8 mouse cellular contexts compared by ENCODE assay signal in the genomic region with DNA sequence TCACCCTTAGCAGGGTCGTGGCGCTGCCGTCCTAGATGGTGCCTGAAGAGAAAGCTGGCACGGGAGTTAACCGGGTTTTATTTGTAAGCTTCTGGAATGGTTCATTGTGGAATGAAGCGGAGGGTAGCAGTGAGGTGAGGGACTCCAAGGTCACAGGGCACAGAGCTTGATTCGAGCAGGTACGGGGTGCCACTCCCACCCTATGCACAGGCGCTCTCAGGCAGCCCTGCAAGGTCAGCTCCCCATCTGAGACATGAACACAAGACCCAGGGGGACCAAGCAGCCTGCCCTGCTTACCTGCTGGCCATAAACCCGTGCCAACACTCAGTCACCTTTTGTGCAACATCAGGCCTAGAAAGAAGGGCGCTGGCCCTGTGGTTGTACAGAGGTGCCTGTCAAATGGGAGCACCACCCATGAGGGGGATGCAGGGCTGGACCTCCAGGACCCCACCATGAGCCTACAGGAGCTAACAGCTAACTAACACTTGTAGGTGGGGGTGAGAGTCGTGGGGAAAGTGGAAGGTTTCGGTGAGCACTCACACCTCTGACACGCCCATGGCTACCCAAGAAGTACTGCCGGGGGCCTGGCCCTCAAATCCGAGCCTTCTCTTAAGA. TPM values are rescaled to one million over a fixed set of nuclear protein-coding genes. Genes with fewer than 3 reads are reported as not detected.
A peak's percentile ranks its signal among the peaks of the same experiment; 100 is the strongest.
DNase-seq lines count a peak whose midpoint lies in the region; ATAC-seq and TF ChIP-seq lines count a peak whose summit lies in the region.

No protein-coding gene starts in this region.

- H3K9me3 ChIP-seq in neural tube, embryonic 11.5 days (ENCODE audit: control insufficient read depth, low read length): no peaks in the 10 kb centered on the region
- H3K9me3 ChIP-seq in forebrain, embryonic 15.5 days: no peaks in the 10 kb centered on the region
- no peaks in the 10 kb centered on the region for H3K9me3 ChIP-seq in hindbrain, embryonic 16.5 days (ENCODE audit: control insufficient read depth, low read length)
- H3K9me3 ChIP-seq in liver, embryonic 12.5 days (replicated peaks): no peaks in the 10 kb centered on the region

- H3K9ac ChIP-seq in neural tube, embryonic 11.5 days (ENCODE audit: low read length): peak overlapping the region; percentile 100
- H3K9ac ChIP-seq in forebrain, embryonic 15.5 days (replicated peaks): peak overlapping the region; percentile 100
- peak overlapping the region; percentile 98 for H3K9ac ChIP-seq in hindbrain, embryonic 16.5 days (ENCODE audit: low read depth, low read length)
- H3K9ac ChIP-seq in liver, embryonic 12.5 days: peak overlapping the region; percentile 100

- H3K4me1 ChIP-seq in neural tube, embryonic 11.5 days (ENCODE audit: control insufficient read depth, insufficient read depth, low read length): peaks cover 28% of the 10 kb centered on the region
- peaks cover 6% of the 10 kb centered on the region; the same call in 1 of the 2 replicates for H3K4me1 ChIP-seq in bone marrow, adult 2 months (ENCODE audit: control insufficient read depth, insufficient read depth, low read length)
- H3K4me1 ChIP-seq in forebrain, embryonic 15.5 days: peaks cover 50% of the 10 kb centered on the region
- H3K4me1 ChIP-seq in hindbrain, embryonic 16.5 days (ENCODE audit: control insufficient read depth, insufficient read depth, low read depth, low read length): peaks cover 32% of the 10 kb centered on the region
- peaks cover 75% of the 10 kb centered on the region for H3K4me1 ChIP-seq in liver, embryonic 12.5 days

- peak; percentile 17; the same call in 1 of the 2 replicates for ATAC-seq in neural tube, embryonic 11.5 days (ENCODE audit: insufficient read depth, low FRiP score, low TSS enrichment)
- ATAC-seq in forebrain, embryonic 15.5 days (replicated peaks): peak; percentile 9
- peak; percentile 1; the same call in 1 of the 2 replicates for ATAC-seq in hindbrain, embryonic 16.5 days
- no peak for ATAC-seq in liver, embryonic 12.5 days

- H3K27me3 ChIP-seq in neural tube, embryonic 11.5 days (ENCODE audit: control insufficient read depth, insufficient read depth, low read length): no peaks in the 10 kb centered on the region
- H3K27me3 ChIP-seq in forebrain, embryonic 15.5 days: no peaks in the 10 kb centered on the region
- no peaks in the 10 kb centered on the region for H3K27me3 ChIP-seq in hindbrain, embryonic 16.5 days (replicated peaks; ENCODE audit: control insufficient read depth, insufficient read depth, low read length)
- H3K27me3 ChIP-seq in liver, embryonic 12.5 days (replicated peaks): peaks cover 32% of the 10 kb centered on the region

- no peak for TF ChIP-seq CTCF in bone marrow, adult 2 months (IDR thresholded peaks at IDR 0.05; ENCODE audit: control insufficient read depth, insufficient read depth, low read length)

- H3K4me3 ChIP-seq in neural tube, embryonic 11.5 days (ENCODE audit: low read depth, low read length): peak overlapping the region; percentile 100
- peak overlapping the region; percentile 78 for H3K4me3 ChIP-seq in bone marrow, adult 2 months (replicated peaks; ENCODE audit: control insufficient read depth, low read depth, low read length)
- peak overlapping the region; percentile 100 for H3K4me3 ChIP-seq in forebrain, embryonic 15.5 days
- peak overlapping the region; percentile 85 for H3K4me3 ChIP-seq in hindbrain, embryonic 16.5 days (ENCODE audit: low read length)
- peak overlapping the region; percentile 99 for H3K4me3 ChIP-seq in liver, embryonic 12.5 days

- DNase-seq in neural tube, embryonic 11.5 days (ENCODE audit: low spot score): no peak
- DNase-seq in neural tube, embryonic 10.5 days (ENCODE audit: extremely low spot score, low spot score): no peak
- DNase-seq in spleen, postnatal 10 days (ENCODE audit: low spot score in 2 of 2): peak; percentile 54 to 71
- no peak for DNase-seq in right cerebral cortex, postnatal 25 days

- TF ChIP-seq POLR2A in bone marrow, adult 2 months (IDR thresholded peaks at IDR 0.05; ENCODE audit: borderline replicate concordance, control insufficient read depth, low read depth, low read length): peak; percentile 8; the same call in 1 of the 2 replicates

- peak overlapping the region; percentile 96 for H3K4me2 ChIP-seq in neural tube, embryonic 11.5 days (ENCODE audit: low read depth)
- H3K4me2 ChIP-seq in forebrain, embryonic 15.5 days (replicated peaks): peak overlapping the region; percentile 96
- H3K4me2 ChIP-seq in hindbrain, embryonic 16.5 days (ENCODE audit: low read length): peak overlapping the region; percentile 95
- peak overlapping the region; percentile 100 for H3K4me2 ChIP-seq in liver, embryonic 12.5 days

- peak overlapping the region; percentile 99 for H3K27ac ChIP-seq in neural tube, embryonic 11.5 days (ENCODE audit: low read depth, low read length)
- H3K27ac ChIP-seq in bone marrow, adult 2 months (ENCODE audit: control insufficient read depth, insufficient read depth, low read depth, low read length, poor library complexity): peak overlapping the region; percentile 98
- H3K27ac ChIP-seq in forebrain, embryonic 15.5 days (replicated peaks): peak overlapping the region; percentile 98
- peak overlapping the region; percentile 100 for H3K27ac ChIP-seq in hindbrain, embryonic 16.5 days (ENCODE audit: low read depth, low read length)
- peak overlapping the region; percentile 98 for H3K27ac ChIP-seq in liver, embryonic 12.5 days

- H3K36me3 ChIP-seq in neural tube, embryonic 11.5 days (ENCODE audit: control insufficient read depth, insufficient read depth, low read length): 0 out of 2 replicates have a peak, but pooled peaks cover 2% of the 10 kb centered on the region
- peaks cover 14% of the 10 kb centered on the region for H3K36me3 ChIP-seq in forebrain, embryonic 15.5 days
- H3K36me3 ChIP-seq in hindbrain, embryonic 16.5 days (ENCODE audit: control insufficient read depth, insufficient read depth, low read length): peaks cover 5% of the 10 kb centered on the region; the same call in 1 of the 2 replicates
- H3K36me3 ChIP-seq in liver, embryonic 12.5 days: peaks cover 16% of the 10 kb centered on the region

- 5% methylated on average over 16 of the region's 16 CpGs for WGBS in neural tube, embryonic 11.5 days
- WGBS in bone marrow, adult 2 months: 3% methylated on average over 16 of the region's 16 CpGs
- WGBS in forebrain, embryonic 15.5 days: 1% methylated on average over 16 of the region's 16 CpGs
- WGBS in hindbrain, embryonic 16.5 days: 4% methylated on average over 16 of the region's 16 CpGs
- 3% methylated on average over 16 of the region's 16 CpGs for WGBS in liver, embryonic 12.5 days (ENCODE audit: insufficient replicate concordance)

RNA-seq across cellular contexts. Expression of gene Actg1, which starts 1.1 kb away (rescaled TPM):
- 3,675 and 3,804 TPM in 2 replicates for polyA plus RNA-seq in neural tube, embryonic 11.5 days (2014; fragmentation: Nextera tagmentation; extraction: Ambion mirVana)
- polyA plus RNA-seq in bone marrow, adult 2 months (2011; ENCODE audit: insufficient read depth, insufficient read length, low replicate concordance, missing spikeins): 387 and 760 TPM in 2 replicates
- 3,835 and 3,917 TPM in 2 replicates for polyA plus RNA-seq in forebrain, embryonic 15.5 days (2015; fragmentation: Nextera tagmentation; extraction: Ambion mirVana)
- polyA plus RNA-seq in hindbrain, embryonic 16.5 days (2015; fragmentation: Nextera tagmentation; extraction: Ambion mirVana): 4,199 and 4,222 TPM in 2 replicates
- polyA plus RNA-seq in liver, embryonic 12.5 days (2016; fragmentation: Nextera tagmentation; extraction: Ambion mirVana): 952 and 1,008 TPM in 2 replicates

RNA-seq across cellular contexts. Expression of gene Fscn2, which starts 11.9 kb away (rescaled TPM):
- 0.42 and 0.81 TPM in 2 replicates for polyA plus RNA-seq in neural tube, embryonic 11.5 days (2014; fragmentation: Nextera tagmentation; extraction: Ambion mirVana)
- polyA plus RNA-seq in bone marrow, adult 2 months (2011; ENCODE audit: insufficient read depth, insufficient read length, low replicate concordance, missing spikeins): not detected in 2 replicates
- polyA plus RNA-seq in forebrain, embryonic 15.5 days (2015; fragmentation: Nextera tagmentation; extraction: Ambion mirVana): 0.97 and 1.3 TPM in 2 replicates
- 0.66 and 1.6 TPM in 2 replicates for polyA plus RNA-seq in hindbrain, embryonic 16.5 days (2015; fragmentation: Nextera tagmentation; extraction: Ambion mirVana)
- 0.16 and 0.18 TPM in 2 replicates for polyA plus RNA-seq in liver, embryonic 12.5 days (2016; fragmentation: Nextera tagmentation; extraction: Ambion mirVana)

RNA-seq across cellular contexts. Expression of gene Faap100, which starts 29.1 kb away (rescaled TPM):
- 34.5 and 39.5 TPM in 2 replicates for polyA plus RNA-seq in neural tube, embryonic 11.5 days (2014; fragmentation: Nextera tagmentation; extraction: Ambion mirVana)
- 3.1 and 10.9 TPM in 2 replicates for polyA plus RNA-seq in bone marrow, adult 2 months (2011; ENCODE audit: insufficient read depth, insufficient read length, low replicate concordance, missing spikeins)
- 72.1 and 74.1 TPM in 2 replicates for polyA plus RNA-seq in forebrain, embryonic 15.5 days (2015; fragmentation: Nextera tagmentation; extraction: Ambion mirVana)
- polyA plus RNA-seq in hindbrain, embryonic 16.5 days (2015; fragmentation: Nextera tagmentation; extraction: Ambion mirVana): 103 and 109 TPM in 2 replicates
- polyA plus RNA-seq in liver, embryonic 12.5 days (2016; fragmentation: Nextera tagmentation; extraction: Ambion mirVana): 12.8 and 13.1 TPM in 2 replicates

Comparison
In these comparisons a context has a peak if more than half of its experiments do, and no peak if none do; other contexts are left out.
1. DNase-seq: peak in spleen, postnatal 10 days (2 of 2); none in neural tube, embryonic 11.5 days (single experiment), neural tube, embryonic 10.5 days (single experiment) and right cerebral cortex, postnatal 25 days (single experiment).
2. Peak in every context shown above with its lines, with median percentiles within 50 percentile points of each other: H3K27ac ChIP-seq, H3K4me2 ChIP-seq, H3K4me3 ChIP-seq and H3K9ac ChIP-seq.